ENCODE assay signal across 9 mouse cellular contexts in the genomic region with DNA sequence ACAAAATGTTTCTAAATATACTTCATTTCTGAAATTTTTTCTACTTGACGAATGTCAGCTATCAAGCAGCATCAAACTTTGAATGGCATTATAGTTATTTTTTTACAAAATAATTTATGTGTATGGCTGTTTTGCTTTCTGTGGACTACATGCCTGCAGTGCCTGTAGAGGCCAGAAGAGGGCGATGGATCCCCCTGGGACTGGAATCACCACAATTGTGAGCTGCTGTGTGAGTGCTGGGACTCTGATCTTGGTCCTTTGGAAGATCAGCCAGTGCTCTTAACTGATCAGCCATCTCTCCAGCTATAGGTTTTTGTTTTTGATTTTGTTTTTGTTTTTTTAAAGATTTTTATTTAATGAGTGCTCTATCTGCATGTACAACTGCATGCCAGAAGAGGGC. TPM values are rescaled to one million over a fixed set of nuclear protein-coding genes. Genes with fewer than 3 reads are reported as not detected.
DNase-seq lines count a peak whose midpoint lies in the region; ATAC-seq and TF ChIP-seq lines count a peak whose summit lies in the region.
"Had no signal": no experiment of that assay in that cellular context is flagged by ENCODE, and none has a peak within 500 bp of the region (broad histone marks: within the 10 kb centered on the region; RNA-seq: fewer than 3 reads in every experiment).

No protein-coding gene starts in this region.

- peak; percentile 36 for DNase-seq in kidney, adult 2 months
- DNase-seq in ZHBTc4 (ENCODE audit: low read depth, low spot score): peak; percentile 73
- no peak for DNase-seq in c-Kit-positive CD71-positive TER-119-positive erythroid progenitor cells, embryonic 14.5 days (ENCODE audit: low spot score)
- no peak for DNase-seq in midbrain, embryonic 14.5 days
- no peak for DNase-seq in forebrain, embryonic 10.5 days (ENCODE audit: extremely low spot score, low spot score)

- H3K4me2 ChIP-seq in kidney, embryonic 14.5 days (replicated peaks; ENCODE audit: low read depth, low read length): no peak overlapping the region
- no peak overlapping the region for H3K4me2 ChIP-seq in midbrain, embryonic 14.5 days (ENCODE audit: low read length)

- TF ChIP-seq POLR2A in kidney, adult 2 months (IDR thresholded peaks at IDR 0.05; ENCODE audit: low read depth, low read length): no peak
- TF ChIP-seq POLR2A in small intestine, adult 2 months (IDR thresholded peaks at IDR 0.05; ENCODE audit: low read depth, low read length): no peak

- H3K27me3 ChIP-seq in kidney, adult 2 months (replicated peaks; ENCODE audit: control insufficient read depth, insufficient read depth, low read length): no peaks in the 10 kb centered on the region
- H3K27me3 ChIP-seq in kidney, embryonic 14.5 days (ENCODE audit: control insufficient read depth, insufficient read depth, low read length): no peaks in the 10 kb centered on the region
- peaks cover 7% of the 10 kb centered on the region for H3K27me3 ChIP-seq in E14TG2a.4 (ENCODE audit: insufficient read depth, low read length)
- H3K27me3 ChIP-seq in small intestine, adult 2 months (ENCODE audit: control insufficient read depth, insufficient read depth, low read length): no peaks in the 10 kb centered on the region
- peaks cover 17% of the 10 kb centered on the region for H3K27me3 ChIP-seq in midbrain, embryonic 14.5 days (ENCODE audit: control insufficient read depth, insufficient read depth, low read length)
- H3K27me3 ChIP-seq in forebrain, embryonic 10.5 days (ENCODE audit: poor library complexity, severe bottlenecking): peaks cover 35% of the 10 kb centered on the region
- H3K27me3 ChIP-seq: megakaryocyte, embryonic 14.5 days had no signal

- ATAC-seq in kidney, embryonic 14.5 days (ENCODE audit: low FRiP score, low TSS enrichment): no peak
- no peak for ATAC-seq in midbrain, embryonic 14.5 days (ENCODE audit: low FRiP score, low TSS enrichment)

- 49% methylated on average over 2 of the region's 2 CpGs for WGBS in kidney, adult 2 months
- WGBS in kidney, embryonic 14.5 days: 44% methylated on average over 2 of the region's 2 CpGs
- 49% methylated on average over 2 of the region's 2 CpGs for WGBS in small intestine, adult 2 months
- 49% methylated on average over 2 of the region's 2 CpGs for WGBS in midbrain, embryonic 14.5 days
- 49% methylated on average over 2 of the region's 2 CpGs for WGBS in forebrain, embryonic 10.5 days

- H3K4me3 ChIP-seq in kidney, adult 2 months (ENCODE audit: insufficient read depth, low read depth, low read length): no peak overlapping the region
- H3K4me3 ChIP-seq in kidney, embryonic 14.5 days (ENCODE audit: low read length): no peak overlapping the region
- H3K4me3 ChIP-seq in E14TG2a.4 (replicated peaks; ENCODE audit: low read length): no peak overlapping the region
- H3K4me3 ChIP-seq in small intestine, adult 2 months (ENCODE audit: low read depth, low read length): no peak overlapping the region
- no peak overlapping the region for H3K4me3 ChIP-seq in midbrain, embryonic 14.5 days (replicated peaks; ENCODE audit: low read depth, low read length)
- H3K4me3 ChIP-seq in forebrain, embryonic 10.5 days: no peak overlapping the region
- H3K4me3 ChIP-seq: megakaryocyte, embryonic 14.5 days had no signal

- no peak overlapping the region for H3K9ac ChIP-seq in kidney, embryonic 14.5 days (ENCODE audit: low read depth, low read length)
- no peak overlapping the region for H3K9ac ChIP-seq in midbrain, embryonic 14.5 days (replicated peaks; ENCODE audit: low read length)

- H3K36me3 ChIP-seq in kidney, adult 2 months (ENCODE audit: control insufficient read depth, insufficient read depth, low read length): no peaks in the 10 kb centered on the region
- H3K36me3 ChIP-seq in kidney, embryonic 14.5 days (ENCODE audit: control insufficient read depth, insufficient read depth, low read length): no peaks in the 10 kb centered on the region
- H3K36me3 ChIP-seq in E14TG2a.4 (ENCODE audit: insufficient read depth, low read length): no peaks in the 10 kb centered on the region
- H3K36me3 ChIP-seq in small intestine, adult 2 months (ENCODE audit: control insufficient read depth, insufficient read depth, low read length): no peaks in the 10 kb centered on the region
- no peaks in the 10 kb centered on the region for H3K36me3 ChIP-seq in midbrain, embryonic 14.5 days (ENCODE audit: control insufficient read depth, insufficient read depth, low read length)
- H3K36me3 ChIP-seq in forebrain, embryonic 10.5 days (replicated peaks): no peaks in the 10 kb centered on the region

- TF ChIP-seq CTCF in kidney, adult 2 months (conservative IDR thresholded peaks at IDR 0.05; ENCODE audit: insufficient read depth, insufficient read length, low read depth, low read length): peak; percentile 56
- TF ChIP-seq CTCF in E14TG2a.4 (conservative IDR thresholded peaks at IDR 0.05; ENCODE audit: low read length): peak; percentile 84
- peak; percentile 89; the same call in 1 of the 2 replicates for TF ChIP-seq CTCF in small intestine, adult 2 months (IDR thresholded peaks at IDR 0.05; ENCODE audit: extremely low read depth, insufficient read length, insufficient replicate concordance, low read depth, low read length)

- no peak overlapping the region for H3K27ac ChIP-seq in kidney, adult 2 months (ENCODE audit: insufficient read depth, low read depth, low read length)
- no peak overlapping the region for H3K27ac ChIP-seq in kidney, embryonic 14.5 days (ENCODE audit: low read depth, low read length)
- no peak overlapping the region for H3K27ac ChIP-seq in small intestine, adult 2 months (ENCODE audit: insufficient read depth, low read depth, low read length)
- no peak overlapping the region for H3K27ac ChIP-seq in midbrain, embryonic 14.5 days (replicated peaks; ENCODE audit: low read depth, low read length)
- H3K27ac ChIP-seq in forebrain, embryonic 10.5 days: no peak overlapping the region

- peaks cover 4% of the 10 kb centered on the region for H3K4me1 ChIP-seq in kidney, adult 2 months (ENCODE audit: control insufficient read depth, insufficient read depth, low read length)
- H3K4me1 ChIP-seq in kidney, embryonic 14.5 days (ENCODE audit: control insufficient read depth, insufficient read depth, low read length): peaks cover 20% of the 10 kb centered on the region
- H3K4me1 ChIP-seq in E14TG2a.4 (replicated peaks; ENCODE audit: low read depth, low read length): peaks cover 45% of the 10 kb centered on the region
- peaks cover 1% of the 10 kb centered on the region; the same call in 1 of the 2 replicates for H3K4me1 ChIP-seq in small intestine, adult 2 months (ENCODE audit: control insufficient read depth, insufficient read depth, insufficient read length, low read length)
- H3K4me1 ChIP-seq in midbrain, embryonic 14.5 days (ENCODE audit: control insufficient read depth, insufficient read depth, low read length): peaks cover 3% of the 10 kb centered on the region; the same call in 1 of the 2 replicates
- peaks cover 33% of the 10 kb centered on the region for H3K4me1 ChIP-seq in forebrain, embryonic 10.5 days

- H3K9me3 ChIP-seq in kidney, embryonic 14.5 days (ENCODE audit: control insufficient read depth, low read length): no peaks in the 10 kb centered on the region
- H3K9me3 ChIP-seq in E14TG2a.4 (ENCODE audit: low read length): peaks cover 19% of the 10 kb centered on the region
- no peaks in the 10 kb centered on the region for H3K9me3 ChIP-seq in midbrain, embryonic 14.5 days (ENCODE audit: control insufficient read depth, low read length)
- H3K9me3 ChIP-seq in forebrain, embryonic 10.5 days: no peaks in the 10 kb centered on the region
- H3K9me3 ChIP-seq: megakaryocyte, embryonic 14.5 days had no signal

RNA-seq across cellular contexts. Expression of gene Nab2, which starts 2.9 kb away (rescaled TPM):
- 17.9 and 18.6 TPM in 2 replicates for polyA plus RNA-seq in kidney, adult 2 months (2012; rRNA removed)
- 19.0 and 19.8 TPM in 2 replicates for polyA plus RNA-seq in kidney, embryonic 14.5 days (2014; fragmentation: Nextera tagmentation; extraction: Ambion mirVana)
- polyA plus RNA-seq in small intestine, adult 2 months (2012; rRNA removed): 9.4 and 31.8 TPM in 2 replicates
- polyA plus RNA-seq in midbrain, embryonic 14.5 days (2014; fragmentation: Nextera tagmentation; extraction: Ambion mirVana): 0.93 and 1.2 TPM in 2 replicates
- 5.6 and 6.2 TPM in 2 replicates for polyA plus RNA-seq in forebrain, embryonic 10.5 days (2016; fragmentation: Nextera tagmentation; extraction: Ambion mirVana)

RNA-seq across cellular contexts. Expression of gene Nemp1, which starts 4.6 kb away (rescaled TPM):
- polyA plus RNA-seq in kidney, adult 2 months (2012; rRNA removed): 2.3 and 2.5 TPM in 2 replicates
- polyA plus RNA-seq in kidney, embryonic 14.5 days (2014; fragmentation: Nextera tagmentation; extraction: Ambion mirVana): 7.6 and 12.4 TPM in 2 replicates
- 0.67 and 2.5 TPM in 2 replicates for polyA plus RNA-seq in small intestine, adult 2 months (2012; rRNA removed)
- polyA plus RNA-seq in midbrain, embryonic 14.5 days (2014; fragmentation: Nextera tagmentation; extraction: Ambion mirVana): 2.6 and 3.5 TPM in 2 replicates
- 9.9 and 10.0 TPM in 2 replicates for polyA plus RNA-seq in forebrain, embryonic 10.5 days (2016; fragmentation: Nextera tagmentation; extraction: Ambion mirVana)

RNA-seq across cellular contexts. Expression of gene Stat6, which starts 28.5 kb away (rescaled TPM):
- polyA plus RNA-seq in kidney, adult 2 months (2012; rRNA removed): 70.2 and 72.1 TPM in 2 replicates
- polyA plus RNA-seq in kidney, embryonic 14.5 days (2014; fragmentation: Nextera tagmentation; extraction: Ambion mirVana): 14.0 and 18.9 TPM in 2 replicates
- polyA plus RNA-seq in small intestine, adult 2 months (2012; rRNA removed): 45.7 and 101 TPM in 2 replicates
- polyA plus RNA-seq in midbrain, embryonic 14.5 days (2014; fragmentation: Nextera tagmentation; extraction: Ambion mirVana): 1.4 and 4.0 TPM in 2 replicates
- polyA plus RNA-seq in forebrain, embryonic 10.5 days (2016; fragmentation: Nextera tagmentation; extraction: Ambion mirVana): 7.3 and 7.7 TPM in 2 replicates

RNA-seq across cellular contexts. Expression of gene Myo1a, which starts 33.7 kb away (rescaled TPM):
- polyA plus RNA-seq in kidney, adult 2 months (2012; rRNA removed): 0.06 and 0.18 TPM in 2 replicates
- polyA plus RNA-seq in kidney, embryonic 14.5 days (2014; fragmentation: Nextera tagmentation; extraction: Ambion mirVana): 0.20 and 0.45 TPM in 2 replicates
- polyA plus RNA-seq in small intestine, adult 2 months (2012; rRNA removed): 166 and 688 TPM in 2 replicates
- polyA plus RNA-seq in midbrain, embryonic 14.5 days (2014; fragmentation: Nextera tagmentation; extraction: Ambion mirVana): 0.62 TPM in 1 of 2 replicates, not detected in the other
- polyA plus RNA-seq in forebrain, embryonic 10.5 days (2016; fragmentation: Nextera tagmentation; extraction: Ambion mirVana): 0.40 and 0.44 TPM in 2 replicates

RNA-seq across cellular contexts. Expression of gene Lrp1, which starts 50.3 kb away (rescaled TPM):
- polyA plus RNA-seq in kidney, adult 2 months (2012; rRNA removed): 55.3 and 57.8 TPM in 2 replicates
- polyA plus RNA-seq in kidney, embryonic 14.5 days (2014; fragmentation: Nextera tagmentation; extraction: Ambion mirVana): 44.2 and 54.9 TPM in 2 replicates
- 82.4 and 200 TPM in 2 replicates for polyA plus RNA-seq in small intestine, adult 2 months (2012; rRNA removed)
- polyA plus RNA-seq in midbrain, embryonic 14.5 days (2014; fragmentation: Nextera tagmentation; extraction: Ambion mirVana): 110 and 131 TPM in 2 replicates
- 66.5 and 67.4 TPM in 2 replicates for polyA plus RNA-seq in forebrain, embryonic 10.5 days (2016; fragmentation: Nextera tagmentation; extraction: Ambion mirVana)

Comparison
In these comparisons a context has a peak if more than half of its experiments do, and no peak if none do; other contexts are left out.
1. DNase-seq: peak in kidney, adult 2 months (single experiment) and ZHBTc4 (single experiment); none in c-Kit-positive CD71-positive TER-119-positive erythroid progenitor cells, embryonic 14.5 days (single experiment), midbrain, embryonic 14.5 days (single experiment) and forebrain, embryonic 10.5 days (single experiment).
2. Peak in every context shown above with its lines, with median percentiles within 50 percentile points of each other: CTCF ChIP-seq.